Mouse (Mus musculus): Measurements from ENCODE around the gene Ggps1. TPM values are rescaled to one million over a fixed set of nuclear protein-coding genes. Genes with fewer than 3 reads are reported as not detected.

Ggps1 gene
- polyA plus RNA-seq, 2 experiments, result 35.9 to 48.2 TPM

- H3K27me3 ChIP-seq (ENCODE audit: control insufficient read depth, insufficient read depth, low read length), result no peaks in the 10 kb centered on the region
- H3K9me3 ChIP-seq (ENCODE audit: control insufficient read depth, low read length), result no peaks in the 10 kb centered on the region
- TF ChIP-seq POLR2A (IDR thresholded peaks at IDR 0.05; ENCODE audit: borderline replicate concordance, extremely low read depth, insufficient read depth, insufficient read length), result no peak
- H3K9ac ChIP-seq (ENCODE audit: low read depth, low read length, severe bottlenecking), result no peak overlapping the region
- H3K36me3 ChIP-seq (ENCODE audit: control insufficient read depth, insufficient read depth, low read length), result no peaks in the 10 kb centered on the region
- ATAC-seq (ENCODE audit: low FRiP score, low read depth), result no peak
- WGBS, result 76% methylated on average over 1 of the region's 1 CpGs
- no peaks in the 10 kb centered on the region for H3K4me1 ChIP-seq (ENCODE audit: control insufficient read depth, insufficient read depth, low read length)
- no peak for DNase-seq (ENCODE audit: low spot score)
- no peak overlapping the region for H3K4me3 ChIP-seq (replicated peaks; ENCODE audit: low read length)
- no peak overlapping the region for H3K27ac ChIP-seq (replicated peaks; ENCODE audit: low read depth, low read length)
- no peak overlapping the region for H3K4me2 ChIP-seq (replicated peaks; ENCODE audit: low read depth, low read length, severe bottlenecking)
Measured at GRCm38 (mm10) chr13:14075326-14075725, 12.0 kb upstream of the Ggps1 start.

- DNase-seq (ENCODE audit: low spot score), result no peak
- H3K36me3 ChIP-seq (ENCODE audit: control insufficient read depth, insufficient read depth, low read length), result no peaks in the 10 kb centered on the region
- 78% methylated on average over 1 of the region's 1 CpGs for WGBS
Measured at GRCm38 (mm10) chr13:14074371-14074770, 11.1 kb upstream of the Ggps1 start.

GRCm38 (mm10) chr13:14069291-14069690 is 6.0 kb upstream of the Ggps1 start:
- Histone ChIP-seq H3K4me3 (replicated peaks; ENCODE audit: low read length) (no peak overlapping the region), H3K36me3 (ENCODE audit: control insufficient read depth, insufficient read depth, low read length) (peaks cover 7% of the 10 kb centered on the region; the same call in 1 of the 2 replicates), H3K9ac (ENCODE audit: low read depth, low read length, severe bottlenecking) (no peak overlapping the region), H3K27me3 (ENCODE audit: control insufficient read depth, insufficient read depth, low read length) (no peaks in the 10 kb centered on the region), H3K4me2 (replicated peaks; ENCODE audit: low read depth, low read length, severe bottlenecking) (no peak overlapping the region), H3K9me3 (ENCODE audit: control insufficient read depth, low read length) (no peaks in the 10 kb centered on the region), H3K27ac (replicated peaks; ENCODE audit: low read depth, low read length) (no peak overlapping the region), H3K4me1 (ENCODE audit: control insufficient read depth, insufficient read depth, low read length) (peaks cover 10% of the 10 kb centered on the region)
- 92% methylated on average over 1 of the region's 1 CpGs for WGBS
- ATAC-seq (ENCODE audit: low FRiP score, low read depth), result no peak
- no peak for TF ChIP-seq POLR2A (IDR thresholded peaks at IDR 0.05; ENCODE audit: borderline replicate concordance, extremely low read depth, insufficient read depth, insufficient read length)
- no peak for DNase-seq (ENCODE audit: low spot score)

More at GRCm38 (mm10) chr13:14074371-14074770, 11.1 kb upstream of the Ggps1 start:
- no peaks in the 10 kb centered on the region for H3K9me3 ChIP-seq (ENCODE audit: control insufficient read depth, low read length)
- H3K27ac ChIP-seq (replicated peaks; ENCODE audit: low read depth, low read length), result no peak overlapping the region
- no peak overlapping the region for H3K4me2 ChIP-seq (replicated peaks; ENCODE audit: low read depth, low read length, severe bottlenecking)
- H3K27me3 ChIP-seq (ENCODE audit: control insufficient read depth, insufficient read depth, low read length), result no peaks in the 10 kb centered on the region
- no peak overlapping the region for H3K4me3 ChIP-seq (replicated peaks; ENCODE audit: low read length)
- no peak for TF ChIP-seq POLR2A (IDR thresholded peaks at IDR 0.05; ENCODE audit: borderline replicate concordance, extremely low read depth, insufficient read depth, insufficient read length)
- no peak overlapping the region for H3K9ac ChIP-seq (ENCODE audit: low read depth, low read length, severe bottlenecking)
- ATAC-seq (ENCODE audit: low FRiP score, low read depth), result no peak
- no peaks in the 10 kb centered on the region for H3K4me1 ChIP-seq (ENCODE audit: control insufficient read depth, insufficient read depth, low read length)

GRCm38 (mm10) chr13:14068035-14068434 is 4.7 kb upstream of the Ggps1 start:
- H3K27me3 ChIP-seq (ENCODE audit: control insufficient read depth, insufficient read depth, low read length), result no peaks in the 10 kb centered on the region
- no peak overlapping the region for H3K27ac ChIP-seq (replicated peaks; ENCODE audit: low read depth, low read length)
- TF ChIP-seq POLR2A (IDR thresholded peaks at IDR 0.05; ENCODE audit: borderline replicate concordance, extremely low read depth, insufficient read depth, insufficient read length), result no peak
- H3K36me3 ChIP-seq (ENCODE audit: control insufficient read depth, insufficient read depth, low read length), result peaks cover 7% of the 10 kb centered on the region; the same call in 1 of the 2 replicates
- no peaks in the 10 kb centered on the region for H3K9me3 ChIP-seq (ENCODE audit: control insufficient read depth, low read length)
- H3K4me3 ChIP-seq (replicated peaks; ENCODE audit: low read length), result no peak overlapping the region
- peaks cover 10% of the 10 kb centered on the region for H3K4me1 ChIP-seq (ENCODE audit: control insufficient read depth, insufficient read depth, low read length)
- DNase-seq (ENCODE audit: low spot score) (no peak), ATAC-seq (ENCODE audit: low FRiP score, low read depth) (no peak)
- H3K4me2 ChIP-seq (replicated peaks; ENCODE audit: low read depth, low read length, severe bottlenecking), result no peak overlapping the region
- no peak overlapping the region for H3K9ac ChIP-seq (ENCODE audit: low read depth, low read length, severe bottlenecking)

- Histone ChIP-seq H3K4me3 (replicated peaks; ENCODE audit: low read length) (no peak overlapping the region), H3K27me3 (ENCODE audit: control insufficient read depth, insufficient read depth, low read length) (no peaks in the 10 kb centered on the region), H3K27ac (replicated peaks; ENCODE audit: low read depth, low read length) (no peak overlapping the region), H3K36me3 (ENCODE audit: control insufficient read depth, insufficient read depth, low read length) (peaks cover 7% of the 10 kb centered on the region; the same call in 1 of the 2 replicates), H3K4me1 (ENCODE audit: control insufficient read depth, insufficient read depth, low read length) (peaks cover 15% of the 10 kb centered on the region), H3K4me2 (replicated peaks; ENCODE audit: low read depth, low read length, severe bottlenecking) (no peak overlapping the region), H3K9ac (ENCODE audit: low read depth, low read length, severe bottlenecking) (no peak overlapping the region), H3K9me3 (ENCODE audit: control insufficient read depth, low read length) (no peaks in the 10 kb centered on the region)
- no peak for DNase-seq (ENCODE audit: low spot score)
- no peak for TF ChIP-seq POLR2A (IDR thresholded peaks at IDR 0.05; ENCODE audit: borderline replicate concordance, extremely low read depth, insufficient read depth, insufficient read length)
- WGBS, result 84% methylated on average over 1 of the region's 1 CpGs
- no peak for ATAC-seq (ENCODE audit: low FRiP score, low read depth)
Measured at GRCm38 (mm10) chr13:14065701-14066100, 2.4 kb upstream of the Ggps1 start.

GRCm38 (mm10) chr13:14065028-14065380 is 1.7 kb upstream of the Ggps1 start:
- 7% methylated on average over 9 of the region's 9 CpGs for WGBS
- Histone ChIP-seq H3K27me3 (ENCODE audit: control insufficient read depth, insufficient read depth, low read length) (no peaks in the 10 kb centered on the region), H3K27ac (replicated peaks; ENCODE audit: low read depth, low read length) (0 out of 2 replicates have a peak overlapping the region, but pooled peaks have one; percentile 98), H3K36me3 (ENCODE audit: control insufficient read depth, insufficient read depth, low read length) (peaks cover 7% of the 10 kb centered on the region; the same call in 1 of the 2 replicates), H3K4me2 (replicated peaks; ENCODE audit: low read depth, low read length, severe bottlenecking) (peak overlapping the region; percentile 65), H3K4me3 (replicated peaks; ENCODE audit: low read length) (peak overlapping the region; percentile 99), H3K9me3 (ENCODE audit: control insufficient read depth, low read length) (no peaks in the 10 kb centered on the region), H3K9ac (ENCODE audit: low read depth, low read length, severe bottlenecking) (peak overlapping the region; percentile 98), H3K4me1 (ENCODE audit: control insufficient read depth, insufficient read depth, low read length) (peaks cover 15% of the 10 kb centered on the region)
- DNase-seq (ENCODE audit: low spot score), result no peak
- no peak for ATAC-seq (ENCODE audit: low FRiP score, low read depth)
- TF ChIP-seq POLR2A (IDR thresholded peaks at IDR 0.05; ENCODE audit: borderline replicate concordance, extremely low read depth, insufficient read depth, insufficient read length), result no peak
